Mouse (Mus musculus) heart, postnatal 4 days (tissue): ENCODE measurements around the gene Abat. TPM values are rescaled to one million over a fixed set of nuclear protein-coding genes. Genes with fewer than 3 reads are reported as not detected.

Source experiments
- DNase-seq: peaks from one replicate; pipeline ENCODE4 v3.0.0; 2021
- total RNA-seq, 2 experiments: library from RNA; stranded (reverse); gene quantifications; 2 replicates each; pipeline ENCODE4 v1.2.3; 2021

Abat gene
- total RNA-seq: 1 to 10 TPM; 6.3 to 7.6 TPM

DNA sequence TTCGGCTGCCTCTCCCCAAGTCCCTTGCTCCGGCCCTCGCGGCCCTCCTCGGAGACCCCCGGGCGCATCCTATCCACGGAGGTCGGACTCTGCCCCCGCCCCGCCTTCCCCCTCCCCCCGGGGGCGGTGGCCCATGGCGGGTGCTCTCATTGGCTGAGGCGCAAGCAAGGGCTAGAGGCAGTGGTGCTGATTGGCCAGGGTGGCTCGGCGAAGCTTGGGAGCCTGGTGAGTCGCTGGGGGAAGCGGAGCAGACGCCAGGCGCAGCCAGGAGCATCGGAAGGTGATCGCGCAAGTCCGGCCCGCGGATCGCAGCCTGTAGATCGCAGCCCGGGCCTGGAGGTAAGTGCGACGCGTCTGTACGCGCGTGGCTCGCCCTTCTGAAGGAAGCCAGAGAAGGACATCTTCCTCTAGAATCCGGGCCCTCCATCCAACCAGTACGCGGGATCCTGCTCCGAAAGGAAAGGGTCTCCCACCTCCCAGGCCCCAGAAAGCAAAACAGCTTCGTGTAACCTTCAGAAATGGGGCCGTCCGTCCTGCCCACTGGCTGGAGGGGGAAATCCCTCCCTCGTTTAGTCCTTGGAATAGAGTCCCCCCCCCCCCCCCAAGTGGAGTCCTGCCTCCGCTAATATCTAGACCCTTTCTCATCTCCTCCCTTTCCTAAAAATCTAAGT, at the start of gene Abat:
Gene Abat (plus strand): TSS at position 194 of the 671 bp plus-strand sequence.
- DNase-seq: peak; percentile 94

DNA sequence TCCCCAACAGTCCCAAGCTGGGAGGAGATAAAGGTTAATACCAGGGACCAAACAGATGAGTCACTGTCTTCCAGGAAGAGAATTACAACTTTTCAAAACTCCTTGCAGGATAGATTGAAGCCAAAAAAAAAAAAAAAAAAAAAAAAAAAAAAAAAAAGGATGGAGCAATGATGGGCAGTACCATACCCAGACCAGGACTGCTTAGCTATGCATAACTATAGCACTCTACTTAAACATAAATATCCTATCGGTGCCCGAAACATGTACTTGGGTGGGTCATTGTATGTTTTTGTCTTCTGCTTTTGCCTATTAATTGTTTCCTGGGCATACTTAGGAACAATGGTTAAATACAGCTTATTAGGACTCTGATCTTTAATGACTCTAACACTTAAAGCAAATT, 43.1 kb upstream of the Abat start:
- DNase-seq: no peak

DNA sequence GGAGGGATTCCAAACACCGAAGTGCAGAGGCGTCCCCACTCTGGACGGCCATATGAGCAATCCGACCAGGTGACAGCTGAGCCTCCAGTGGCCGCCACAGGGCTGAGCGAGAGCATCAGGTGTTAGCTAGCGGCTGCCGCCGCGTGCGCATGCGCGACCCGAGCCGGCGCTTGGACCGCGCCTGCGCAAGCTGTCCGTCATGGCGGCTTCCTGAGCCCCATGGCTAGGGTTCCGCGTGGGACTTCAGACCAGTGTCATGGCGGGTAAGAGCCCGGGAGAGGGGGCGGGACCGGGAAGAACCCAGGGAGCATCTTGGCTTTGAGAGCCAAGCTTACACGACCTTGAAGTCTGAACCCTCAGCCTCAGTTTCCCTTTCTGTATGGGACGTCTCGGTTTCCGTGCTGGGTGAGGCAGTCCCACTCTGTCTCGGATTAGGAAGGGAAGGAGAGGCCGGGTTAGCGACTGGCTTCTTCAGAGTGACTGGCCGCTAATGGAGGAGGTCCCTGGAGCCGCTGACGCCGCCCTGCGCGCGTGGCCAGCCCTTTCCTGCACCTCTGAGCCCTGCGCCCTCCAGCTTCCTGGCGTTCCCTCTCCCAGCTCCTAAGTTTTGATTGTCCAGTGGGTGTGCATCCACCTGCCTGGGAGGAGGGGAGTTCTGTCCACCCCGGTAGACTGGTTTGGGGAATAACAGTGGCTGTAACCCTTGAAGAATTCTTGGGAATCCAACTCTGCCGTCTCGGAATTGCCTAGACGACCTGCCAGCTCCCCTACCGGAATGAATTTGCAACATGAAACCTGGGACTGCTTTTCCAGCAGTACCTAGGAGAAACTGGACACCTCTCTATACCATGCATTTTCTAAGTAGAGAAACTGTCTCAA, 42.4 kb upstream of the Abat start, which contains the start of gene Mettl22:
Gene Mettl22 (plus strand): TSS at position 186 of the 879 bp plus-strand sequence.
- DNase-seq: peak; percentile 93

DNA sequence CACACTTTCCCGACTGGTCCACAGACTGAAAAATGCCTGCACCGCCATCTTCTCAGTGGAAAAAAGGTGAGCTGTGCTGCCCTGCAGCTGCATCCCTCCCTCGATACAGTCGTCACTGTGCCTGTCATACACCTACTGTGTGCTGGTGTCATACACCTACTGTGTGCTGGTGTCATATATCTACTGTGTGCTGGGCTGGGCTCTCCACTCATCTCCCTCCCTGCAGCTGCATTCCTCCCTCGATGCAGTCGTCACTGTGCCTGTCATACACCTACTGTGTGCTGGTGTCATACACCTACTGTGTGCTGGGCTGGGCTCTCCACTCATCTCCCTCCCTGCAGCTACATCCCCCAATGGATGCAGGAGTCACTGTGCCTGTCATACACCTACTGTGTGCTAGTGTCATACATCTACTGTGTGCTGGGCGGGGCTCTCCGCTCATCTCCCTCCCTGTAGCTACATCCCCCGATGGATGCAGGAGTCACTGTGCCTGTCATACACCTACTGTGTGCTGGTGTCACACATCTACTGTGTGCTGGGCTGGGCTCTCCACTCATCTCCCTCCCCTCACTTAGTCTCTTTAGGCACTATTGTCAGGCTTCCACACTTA, 25.7 kb upstream of the Abat start:
- no peak for DNase-seq

DNA sequence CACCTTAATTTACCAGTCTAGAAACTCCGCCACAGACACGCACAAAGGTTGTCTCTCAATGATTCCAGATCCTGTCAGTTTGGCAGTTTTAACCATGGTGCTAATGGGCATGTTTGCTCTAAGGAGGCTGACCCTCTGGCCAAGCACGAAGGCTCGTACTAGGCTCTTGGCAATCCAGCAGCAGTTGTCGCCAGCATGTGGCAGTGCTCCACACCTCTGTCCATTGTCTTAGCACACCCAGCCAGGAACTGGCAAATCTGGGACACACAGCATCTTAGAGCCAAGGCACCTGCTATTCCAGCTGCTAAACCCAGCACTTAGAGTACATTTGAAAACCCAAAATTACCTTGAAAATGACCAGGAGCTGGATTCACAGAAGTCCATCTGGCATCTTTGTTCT, 23.9 kb upstream of the Abat start:
- no peak for DNase-seq

DNA sequence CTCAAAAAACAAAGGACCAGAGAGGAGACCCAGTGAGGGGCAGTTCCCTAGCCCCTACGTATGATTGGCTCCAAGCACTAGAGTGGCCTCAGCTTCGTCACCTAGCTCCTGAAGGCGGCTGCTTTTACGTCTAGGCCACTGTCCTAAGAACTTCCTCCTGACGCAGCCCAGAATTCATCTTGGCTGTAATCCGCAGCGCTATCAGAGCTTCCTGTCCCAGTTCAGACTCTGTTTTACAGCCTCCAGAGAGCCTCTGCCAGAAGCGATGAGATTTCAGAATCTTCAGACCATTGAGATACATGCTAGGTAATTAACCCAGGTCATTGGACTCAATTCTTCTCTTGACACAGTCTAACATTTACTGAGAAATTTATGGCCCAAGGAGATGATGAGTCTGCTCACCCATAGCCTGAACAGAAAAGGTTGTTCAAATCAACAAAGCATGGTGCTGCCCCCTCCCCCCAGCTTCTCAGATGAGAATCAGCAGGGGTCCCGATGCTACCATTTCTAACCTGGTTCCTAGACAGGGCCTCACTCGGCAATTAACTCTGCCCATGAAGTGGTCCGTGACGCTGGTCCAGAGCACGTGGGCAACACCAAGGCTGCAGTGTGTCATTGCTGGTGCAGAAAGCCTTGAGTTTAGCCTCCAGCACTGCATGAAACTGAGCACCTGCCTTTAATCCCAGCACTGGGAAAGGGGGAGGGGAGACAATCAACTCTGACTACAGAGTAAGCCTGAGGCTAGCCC, 21.3 kb upstream of the Abat start:
- DNase-seq: no peak

DNA sequence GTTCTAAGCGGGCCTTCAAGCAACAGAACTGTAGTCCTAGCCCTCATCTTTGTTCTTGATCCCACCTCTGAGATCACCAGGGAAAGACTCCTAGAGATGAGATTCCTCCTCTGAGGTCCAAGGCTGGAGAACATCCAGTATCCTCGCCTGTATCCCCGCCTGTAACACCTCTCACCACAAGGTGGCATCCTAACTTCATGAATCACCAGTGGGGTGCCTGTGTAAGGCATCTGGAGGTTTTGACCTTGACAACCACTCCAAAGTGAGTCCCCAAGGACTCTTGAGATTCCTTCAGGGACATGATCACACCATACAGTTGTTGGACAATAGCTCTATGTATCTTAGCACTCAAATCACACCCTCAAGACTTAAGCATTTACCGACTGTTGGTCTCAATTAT, 19.0 kb upstream of the Abat start:
- DNase-seq: peak; percentile 78

DNA sequence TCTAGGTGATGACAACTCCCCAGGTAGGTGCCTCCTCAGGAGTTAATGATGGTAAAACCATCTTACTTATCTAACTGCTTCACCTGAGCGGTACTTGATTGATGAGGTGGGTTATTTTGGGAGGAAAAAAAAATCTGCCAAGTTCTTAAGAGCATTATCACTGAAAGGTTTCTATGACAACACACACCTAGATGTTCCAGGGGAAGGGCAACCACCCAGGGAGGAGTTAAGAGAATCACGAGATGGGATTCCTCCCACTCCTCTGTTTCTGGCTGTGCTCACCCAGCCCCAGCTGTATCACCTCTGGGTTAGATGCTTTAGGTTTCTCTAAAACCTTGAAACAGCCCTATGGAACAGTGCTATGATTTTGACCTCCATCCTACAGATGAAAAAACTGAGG, 16.3 kb upstream of the Abat start:
- DNase-seq: no peak

DNA sequence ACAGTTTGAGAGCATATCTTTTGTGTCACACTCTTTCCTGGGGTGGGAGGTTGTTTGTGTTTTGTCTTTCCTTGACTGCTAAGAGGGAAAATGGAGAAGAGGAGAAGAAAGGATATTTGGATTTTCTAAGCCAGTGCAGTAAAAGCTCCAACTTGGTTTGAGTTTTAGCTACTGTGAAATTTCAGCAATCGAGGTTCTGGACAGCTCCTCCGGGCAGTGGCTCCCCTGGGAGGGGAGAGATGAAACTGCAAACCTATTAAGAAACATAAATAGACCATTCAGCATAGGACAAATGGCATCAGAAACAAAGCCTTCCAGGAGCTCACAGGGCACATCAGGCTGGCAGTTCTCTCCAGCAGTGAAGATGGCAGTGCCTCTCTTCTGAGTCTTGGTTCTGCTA, 9.0 kb upstream of the Abat start:
- DNase-seq: peak; percentile 31

DNA sequence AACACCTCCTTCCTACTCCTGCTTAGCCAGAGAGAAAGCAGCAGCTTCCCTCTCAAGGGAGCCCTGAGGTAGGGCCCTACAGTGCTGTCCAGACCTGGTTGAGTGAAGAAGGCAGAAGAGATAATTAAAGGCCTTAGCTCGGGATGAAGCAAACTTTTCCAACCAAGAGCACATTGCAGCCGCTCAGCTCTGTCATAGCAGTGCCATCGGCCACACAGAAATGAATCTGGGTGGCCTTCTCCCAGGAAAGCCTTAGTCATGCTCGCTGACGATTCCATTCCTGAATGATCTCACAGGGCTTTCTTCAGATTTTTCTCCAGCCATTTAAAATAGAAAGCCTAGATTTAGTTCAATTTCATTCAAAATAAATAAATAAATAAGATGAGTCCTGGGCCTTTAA, 3.3 kb upstream of the Abat start:
- no peak for DNase-seq

DNA sequence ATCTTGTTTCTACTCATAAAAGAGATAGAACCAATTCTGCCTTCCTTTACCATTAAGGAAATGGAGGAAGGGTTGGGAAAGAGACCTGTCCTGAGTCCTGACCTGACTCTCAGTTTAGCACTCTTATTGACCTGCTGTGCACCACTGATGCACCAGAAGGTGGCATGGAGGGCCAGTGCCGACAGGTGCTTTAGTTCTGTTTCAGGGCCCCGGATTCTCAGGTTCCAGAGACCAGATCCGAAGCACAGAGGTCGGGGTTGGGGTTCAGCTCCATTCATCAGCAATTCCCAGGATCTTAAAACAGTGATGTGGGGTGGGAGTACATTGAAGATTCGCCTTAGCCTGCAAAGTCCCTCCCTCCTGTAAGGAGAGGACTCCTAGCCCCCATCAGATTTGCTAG, 399 bp upstream of the Abat start:
- DNase-seq: no peak

DNA sequence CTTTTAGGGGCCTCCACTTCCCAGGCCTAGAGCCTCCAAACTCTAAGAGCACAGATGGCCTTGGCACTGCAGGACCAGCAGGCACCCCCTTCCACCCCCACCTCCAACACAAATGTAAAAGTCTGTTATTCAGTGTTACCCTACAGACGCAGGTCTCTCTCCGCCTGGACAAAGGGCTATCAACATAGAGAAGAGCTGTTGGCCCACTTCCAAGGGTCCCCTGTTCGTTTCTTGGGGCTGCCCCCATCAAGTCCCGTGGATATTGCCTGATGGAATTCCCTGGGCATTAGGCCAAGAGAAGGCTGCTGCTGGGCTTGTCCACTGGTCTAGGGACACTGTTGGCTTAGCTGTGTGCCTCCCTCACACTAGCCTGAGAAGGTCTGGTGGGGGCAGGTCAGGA, 951 bp downstream of the Abat start:
- peak; percentile 64 for DNase-seq

DNA sequence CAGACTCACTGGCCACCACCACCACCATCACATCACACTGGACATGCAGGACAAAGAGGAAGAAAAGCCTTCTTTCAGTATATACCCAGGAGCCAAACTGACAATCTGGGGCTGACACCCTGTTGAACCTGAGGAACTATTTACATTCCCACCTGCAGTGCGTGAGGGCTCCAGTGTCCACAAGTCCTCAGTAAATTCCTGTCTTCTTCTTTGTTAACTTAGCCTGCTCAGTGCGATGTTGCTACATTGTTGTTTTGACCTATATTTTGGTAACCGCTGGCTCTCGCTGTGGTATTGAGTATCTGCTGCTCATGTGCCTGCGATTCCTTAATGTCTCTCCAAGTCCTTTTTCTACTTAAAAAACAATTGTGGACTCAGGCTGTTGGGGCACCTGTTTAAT, 7.3 kb downstream of the Abat start:
- no peak for DNase-seq

DNA sequence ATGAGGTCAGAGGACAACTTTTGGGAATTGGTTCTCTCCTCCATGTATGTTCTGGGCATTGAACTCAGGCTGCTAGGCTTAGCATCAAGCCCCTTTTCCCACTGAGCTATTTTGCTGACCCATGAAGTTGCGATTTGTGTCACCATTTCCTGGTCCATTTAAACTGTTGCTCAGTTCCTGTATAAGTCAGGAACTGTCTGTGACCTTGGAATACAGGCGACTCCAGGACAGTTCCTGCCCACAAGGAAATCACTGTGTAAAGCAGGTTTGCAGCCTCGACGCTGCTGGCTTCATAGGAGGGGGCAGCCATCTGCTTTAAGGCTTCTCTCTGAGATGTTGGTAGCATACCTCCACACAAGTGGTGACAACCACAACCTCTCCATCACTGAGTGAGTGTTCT, 8.1 kb downstream of the Abat start:
- no peak for DNase-seq

DNA sequence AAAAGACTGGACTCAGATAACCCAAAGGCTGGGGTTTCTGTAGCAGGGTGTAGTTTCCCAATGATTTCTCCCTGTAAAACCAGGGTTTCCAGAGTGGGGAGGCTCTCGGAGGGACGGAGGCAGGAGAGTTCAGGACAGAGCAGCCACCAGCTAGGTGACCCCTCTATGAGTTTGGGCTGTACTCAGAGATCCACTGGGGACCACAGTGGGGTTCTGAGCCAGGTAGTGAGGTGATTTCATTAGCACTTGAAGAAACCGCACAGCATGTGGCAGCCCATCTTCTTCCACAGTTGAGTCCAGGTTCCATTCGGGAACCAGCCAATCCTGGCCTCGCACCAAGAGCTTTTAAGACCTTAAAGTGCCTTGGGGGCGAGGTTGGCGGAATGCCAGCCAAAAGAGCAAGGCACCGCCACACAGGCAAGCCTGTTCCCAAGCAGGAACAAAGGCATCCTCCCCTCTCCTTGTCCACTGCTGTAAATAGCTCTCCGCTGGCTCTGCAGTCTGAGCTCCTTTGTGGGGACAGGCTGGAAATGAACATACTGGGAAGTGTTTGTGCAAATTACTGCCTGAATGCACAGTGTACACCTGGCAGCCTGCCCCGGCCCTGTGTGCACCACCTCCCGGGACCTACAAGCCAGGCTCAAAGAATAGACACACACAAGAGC, 10.4 kb downstream of the Abat start:
- peak; percentile 55 for DNase-seq

DNA sequence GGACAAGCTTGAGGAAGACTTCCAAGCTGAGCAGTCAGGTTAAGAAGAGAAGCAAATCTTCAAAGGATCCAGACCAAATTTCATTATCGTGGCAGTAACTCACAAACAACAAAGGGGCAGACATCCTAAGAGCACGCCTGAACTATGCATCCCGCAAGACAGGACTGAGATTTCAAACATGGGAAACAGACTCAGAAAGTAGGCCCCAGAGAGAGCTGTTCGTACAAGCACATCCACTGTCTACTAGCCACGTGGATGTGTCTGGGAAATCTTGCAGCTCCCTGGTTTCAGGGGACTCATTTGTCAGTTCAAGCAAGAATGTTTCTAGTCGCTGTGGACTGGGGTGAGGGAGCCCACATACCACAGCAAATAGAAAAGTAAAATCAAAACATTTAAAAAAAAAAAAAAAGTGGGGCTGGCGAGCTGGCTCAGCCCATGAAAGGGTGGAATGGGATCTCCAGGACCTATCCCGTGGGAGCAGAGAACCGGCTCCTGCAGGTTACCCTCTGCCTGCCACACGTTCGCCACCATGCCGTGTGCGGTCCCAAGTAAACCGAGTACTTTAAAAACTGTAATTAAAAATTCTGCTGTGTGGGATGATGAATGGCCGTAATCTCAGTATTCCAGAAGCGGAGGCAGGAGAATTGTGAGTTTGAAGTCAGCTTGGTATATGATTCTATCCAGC, 11.1 kb downstream of the Abat start:
- DNase-seq: no peak

DNA sequence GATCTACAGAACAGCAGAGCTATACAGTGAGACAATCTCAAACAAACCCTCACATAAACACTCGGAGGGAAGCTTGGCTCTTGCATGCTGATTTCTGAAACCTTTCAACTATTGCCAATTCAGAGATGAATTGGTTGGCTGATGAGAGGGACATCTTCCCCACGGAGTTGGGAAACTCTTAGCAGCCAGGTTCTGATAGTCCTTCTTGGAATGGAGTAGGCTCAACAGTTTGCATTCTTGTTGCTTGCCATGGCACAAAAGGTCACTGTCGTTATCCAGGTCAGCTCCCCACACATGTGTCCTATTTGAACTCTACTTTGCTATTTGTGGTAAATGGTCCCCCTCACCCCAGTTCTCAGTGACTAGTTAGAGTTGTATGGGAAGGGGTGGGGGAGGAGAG, 12.1 kb downstream of the Abat start:
- no peak for DNase-seq

DNA sequence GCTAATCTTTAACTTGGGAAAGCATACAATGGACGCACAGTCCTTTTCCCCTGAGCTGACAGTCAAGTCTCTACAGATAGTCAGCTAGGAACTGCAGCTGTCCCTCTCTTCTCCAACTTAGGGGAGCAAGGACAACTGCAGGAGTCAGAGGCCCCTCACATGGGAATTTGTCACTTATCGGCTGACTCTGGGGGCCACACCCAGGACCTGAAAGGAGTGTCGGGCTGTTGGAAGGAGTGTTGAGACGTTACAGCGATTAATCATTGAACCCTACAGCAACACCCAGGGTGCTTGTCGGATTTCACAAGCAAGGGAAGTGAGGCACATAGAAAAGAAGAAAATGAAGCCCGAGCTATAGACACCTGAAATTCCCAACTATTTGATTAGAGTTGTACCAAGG, 12.6 kb downstream of the Abat start:
- DNase-seq: no peak

DNA sequence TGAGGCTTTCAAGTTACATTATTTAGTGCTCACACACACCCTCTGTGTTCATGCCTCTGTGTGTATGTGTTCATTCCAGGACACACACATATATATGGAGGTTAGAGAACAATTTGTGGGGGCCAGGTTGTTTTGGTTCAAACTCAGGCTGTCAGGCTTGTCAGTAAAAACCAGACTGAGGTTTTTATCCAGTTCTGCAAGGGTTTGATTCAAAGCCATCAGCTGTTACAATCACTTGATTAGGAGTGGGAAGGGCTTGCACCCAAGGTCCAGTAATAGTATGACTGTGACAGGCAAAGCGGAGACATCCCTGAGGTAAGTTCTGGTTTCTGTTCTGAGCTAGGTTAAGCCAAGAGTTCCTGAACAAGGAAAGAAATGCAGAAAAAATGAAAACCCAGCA, 16.2 kb downstream of the Abat start:
- no peak for DNase-seq

DNA sequence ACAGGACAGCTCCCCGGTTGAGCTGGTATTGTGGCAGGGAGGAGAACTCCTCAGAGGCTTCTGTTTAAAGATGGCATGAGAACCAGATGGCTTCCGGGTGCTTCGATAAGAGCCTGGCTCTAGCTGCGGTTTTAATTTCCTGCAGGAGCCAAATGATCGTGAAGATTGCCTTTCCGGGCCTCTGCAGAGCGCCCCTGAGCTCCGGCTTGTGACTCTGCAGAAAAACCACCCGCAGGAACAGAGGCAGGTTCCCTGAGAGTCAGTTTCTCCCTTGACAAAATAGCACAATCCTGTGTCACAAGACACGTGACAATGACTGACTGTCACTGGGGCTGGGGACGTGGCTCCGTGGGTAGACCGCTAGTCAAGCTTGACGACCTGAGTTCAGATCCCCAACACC, 16.8 kb downstream of the Abat start:
- no peak for DNase-seq

DNA sequence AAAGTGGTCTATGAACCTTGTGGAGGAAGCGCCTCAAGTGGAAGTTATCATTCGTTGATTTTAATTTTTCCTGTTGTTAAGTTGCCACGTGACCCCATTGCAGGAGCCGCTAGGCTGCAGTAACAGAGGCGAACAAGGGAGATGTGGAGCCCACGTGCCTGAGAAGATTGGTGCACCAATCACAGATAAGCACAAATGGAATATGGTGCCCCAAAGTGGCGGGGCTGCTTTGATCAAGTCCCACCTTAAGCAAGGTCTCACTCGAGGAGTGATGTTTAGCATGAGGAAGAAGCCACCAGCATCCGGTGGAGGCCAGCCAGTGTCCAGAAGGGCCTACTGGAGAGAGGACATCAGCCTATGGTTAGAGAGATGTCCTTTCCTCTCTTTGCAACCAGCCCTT, 19.2 kb downstream of the Abat start:
- DNase-seq: no peak

DNA sequence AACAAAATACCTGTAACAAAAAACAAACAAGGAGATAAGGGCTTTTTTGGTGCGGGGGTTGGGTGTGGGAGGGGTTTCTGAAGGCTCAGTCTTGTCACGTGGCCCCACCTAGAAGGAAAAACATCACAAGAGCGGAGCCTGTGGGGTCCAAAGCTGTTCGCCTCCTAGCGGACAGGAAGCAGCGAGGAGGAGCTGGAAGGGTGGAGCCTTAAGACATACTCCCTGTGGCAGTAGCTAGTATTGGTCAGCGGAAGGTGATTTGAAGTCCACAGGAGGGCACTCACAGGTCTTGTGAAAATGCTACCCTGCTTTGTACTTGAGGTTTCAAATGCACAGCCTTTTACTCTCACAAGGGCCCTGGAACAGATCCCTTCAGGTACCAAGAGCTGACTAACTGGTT, 19.7 kb downstream of the Abat start:
- DNase-seq: no peak
